Mouse (Mus musculus) CD8-positive naive resting alpha-beta T cell, adult 2 months (primary cell): Measurements from ENCODE around the gene Zfr2.
A peak's percentile ranks its signal among the peaks of the same experiment; 100 is the strongest.

Experiments
- DNase-seq, 2 experiments: peaks; one replicate each; pipeline ENCODE4 v3.0.0; 2022; ENCODE audit warnings: low read depth in 2 of 2, low spot score in 2 of 2

The Zfr2 gene

GRCm38 (mm10) chr10:81287513-81288157 is 54.7 kb downstream of the Zfr2 start:
- peak; percentile 71 to 79 for DNase-seq

GRCm38 (mm10) chr10:81288601-81289000 is 55.6 kb downstream of the Zfr2 start:
- peak in 1 of 2 experiments; percentile 47 for DNase-seq

GRCm38 (mm10) chr10:81289278-81289677 is 56.3 kb downstream of the Zfr2 start:
- peak; percentile 57 to 60 for DNase-seq

- no peak for DNase-seq
These were observed 56.9 kb downstream of the Zfr2 start for GRCm38 (mm10) chr10:81289811-81290210.

- DNase-seq: no peak
These were observed 57.9 kb downstream of the Zfr2 start for GRCm38 (mm10) chr10:81290698-81291460.

- no peak for DNase-seq
These were observed 58.7 kb downstream of the Zfr2 start, which contains the start of gene Tjp3 for GRCm38 (mm10) chr10:81291511-81292104. TSS of gene Tjp3 (minus strand) at chr10:81291581.

- DNase-seq: peak; percentile 99
These were observed 59.8 kb downstream of the Zfr2 start, which contains the start of gene Pip5k1c for GRCm38 (mm10) chr10:81292554-81293333. TSS of gene Pip5k1c (plus strand) at chr10:81292963.

GRCm38 (mm10) chr10:81293334-81294030 is 60.5 kb downstream of the Zfr2 start:
- DNase-seq: no peak

- DNase-seq: no peak
These were observed 61.5 kb downstream of the Zfr2 start for GRCm38 (mm10) chr10:81294442-81294841.

- DNase-seq: no peak
These were observed 62.2 kb downstream of the Zfr2 start for GRCm38 (mm10) chr10:81295185-81295584.

GRCm38 (mm10) chr10:81297246-81297645 is 64.3 kb downstream of the Zfr2 start:
- no peak for DNase-seq

- peak; percentile 56 to 64 for DNase-seq
These were observed 64.9 kb downstream of the Zfr2 start for GRCm38 (mm10) chr10:81297845-81298244.

- peak in 1 of 2 experiments; percentile 42 for DNase-seq
These were observed 65.6 kb downstream of the Zfr2 start for GRCm38 (mm10) chr10:81298369-81299100.

- no peak for DNase-seq
These were observed 66.8 kb downstream of the Zfr2 start for GRCm38 (mm10) chr10:81299585-81300351.

GRCm38 (mm10) chr10:81300352-81300907 is 67.5 kb downstream of the Zfr2 start:
- no peak for DNase-seq

GRCm38 (mm10) chr10:81301321-81301720 is 68.4 kb downstream of the Zfr2 start:
- DNase-seq: no peak
